Mouse (Mus musculus) lung, embryonic 14.5 days (tissue): ENCODE results near the gene Krtap9-3. TPM values are rescaled to one million over a fixed set of nuclear protein-coding genes. Genes with fewer than 3 reads are reported as not detected.
"Not testable (repeated sequence)": the region's sequence is repeated elsewhere in the genome, so short reads cannot be mapped to it uniquely, and the experiment has no call there.

Experiments
- ATAC-seq: fragments of 200-750 bp; cut with Nextera tagmentation; 2 replicates; pipeline ENCODE4 v1.8.0; 2017; ENCODE audit warnings: mild to moderate bottlenecking, moderate TSS enrichment, moderate library complexity; ENCODE audit not compliant: insufficient read depth
- DNase-seq: peaks from one replicate; pipeline ENCODE4 v3.0.0-alpha.2; 2015
- H3K27ac ChIP-seq: fragments of 300-500 bp; sonication (generic); 2 replicates; pipeline ENCODE4 v1.5.1; 2014; ENCODE audit warnings: low read depth, mild to moderate bottlenecking, moderate library complexity
- H3K27me3 ChIP-seq: fragments of 300-500 bp; sonication (generic); 2 replicates; pipeline ENCODE4 v1.6.1; 2014; ENCODE audit warnings: low read length, control low read depth; ENCODE audit not compliant: insufficient read depth
- H3K36me3 ChIP-seq: fragments of 300-500 bp; sonication (generic); 2 replicates; pipeline ENCODE4 v1.6.1; 2014; ENCODE audit warnings: control low read depth; ENCODE audit not compliant: insufficient read depth
- H3K4me1 ChIP-seq: fragments of 300-500 bp; sonication (generic); 2 replicates; pipeline ENCODE4 v1.6.1; 2014; ENCODE audit warnings: antibody characterized with exemption, control low read depth; ENCODE audit not compliant: insufficient read depth
- H3K4me2 ChIP-seq: fragments of 300-500 bp; sonication (generic); 2 replicates; pipeline ENCODE4 v1.6.1; 2014; ENCODE audit warnings: mild to moderate bottlenecking
- H3K4me3 ChIP-seq: fragments of 300-500 bp; sonication (generic); 2 replicates; pipeline ENCODE4 v1.5.1; 2014; ENCODE audit warnings: low read depth, low read length
- H3K9ac ChIP-seq: fragments of 300-500 bp; sonication (generic); 2 replicates; pipeline ENCODE4 v1.6.1; 2014
- H3K9me3 ChIP-seq: fragments of 300-500 bp; sonication (generic); 2 replicates; pipeline ENCODE4 v1.6.1; 2016; ENCODE audit warnings: low read depth, low read length, control low read depth
- CTCF ChIP-seq: IDR thresholded peaks from 2 replicates; pipeline ENCODE4 v1.5.1; 2016; ENCODE audit warnings: antibody characterized with exemption, low read depth
- WGBS: fragments of 180-500 bp; shearing (Covaris S2); extraction: QIAGEN DNeasy Blood & Tissue Kit; methylation state at CpG from one replicate; pipeline ENCODE4 v1.1.7; 2014; 5-methylcytosine and 5-hydroxymethylcytosine counted together
- polyA plus RNA-seq: library from polyadenylated mRNA; unstranded; fragments of >200 nt; fragmentation: Nextera tagmentation; extraction: Ambion mirVana; gene quantifications from 2 replicates; pipeline ENCODE4 v1.2.1, GENCODE M21; 2014

Gene Krtap9-3
- not detected in 2 replicates for polyA plus RNA-seq

GRCm38 (mm10) chr11:99597742-99598141, at the start of gene Krtap9-3:
TSS of gene Krtap9-3 (minus strand) at chr11:99598105.
- H3K9me3 ChIP-seq, H3K4me1 ChIP-seq, H3K9ac ChIP-seq, H3K27me3 ChIP-seq, DNase-seq, H3K36me3 ChIP-seq, H3K27ac ChIP-seq, H3K4me3 ChIP-seq, ATAC-seq, H3K4me2 ChIP-seq: not testable (repeated sequence)
- 83% methylated on average over 6 of the region's 6 CpGs for WGBS

GRCm38 (mm10) chr11:99646444-99646843, 48.5 kb upstream of the Krtap9-3 start:
- Histone ChIP-seq H3K9ac (no peak overlapping the region), H3K36me3 (no peaks in the 10 kb centered on the region), H3K4me2 (no peak overlapping the region), H3K9me3 (no peaks in the 10 kb centered on the region), H3K27me3 (no peaks in the 10 kb centered on the region), H3K4me1 (no peaks in the 10 kb centered on the region), H3K4me3 (no peak overlapping the region), H3K27ac (no peak overlapping the region)
- no peak for DNase-seq
- no peak for TF ChIP-seq CTCF
- 84% methylated on average over 15 of the region's 15 CpGs for WGBS
- no peak for ATAC-seq

GRCm38 (mm10) chr11:99644351-99644750, 46.4 kb upstream of the Krtap9-3 start:
- Histone ChIP-seq H3K4me2 (no peak overlapping the region), H3K27me3 (no peaks in the 10 kb centered on the region), H3K27ac (no peak overlapping the region), H3K9ac (no peak overlapping the region), H3K4me1 (no peaks in the 10 kb centered on the region), H3K9me3 (no peaks in the 10 kb centered on the region), H3K36me3 (no peaks in the 10 kb centered on the region), H3K4me3 (no peak overlapping the region)
- DNase-seq (no peak), ATAC-seq (no peak)
- no peak for TF ChIP-seq CTCF
- WGBS: 73% methylated on average over 3 of the region's 3 CpGs

GRCm38 (mm10) chr11:99643635-99644139, 45.8 kb upstream of the Krtap9-3 start, which contains the start of gene Krtap4-7:
TSS of gene Krtap4-7 (minus strand) at chr11:99644089.
- H3K9ac ChIP-seq: not testable (repeated sequence)

GRCm38 (mm10) chr11:99640926-99641325, 43.0 kb upstream of the Krtap9-3 start:
- Histone ChIP-seq H3K9ac (no peak overlapping the region), H3K27ac (no peak overlapping the region), H3K4me3 (no peak overlapping the region), H3K4me2 (no peak overlapping the region), H3K9me3 (no peaks in the 10 kb centered on the region), H3K4me1 (no peaks in the 10 kb centered on the region), H3K36me3 (no peaks in the 10 kb centered on the region), H3K27me3 (no peaks in the 10 kb centered on the region)
- 27% methylated on average over 1 of the region's 1 CpGs for WGBS
- no peak for TF ChIP-seq CTCF
- no peak for ATAC-seq
- DNase-seq: no peak

More at GRCm38 (mm10) chr11:99643635-99644139, 45.8 kb upstream of the Krtap9-3 start, which contains the start of gene Krtap4-7:
- not testable (repeated sequence) for H3K4me2 ChIP-seq, H3K27me3 ChIP-seq, H3K27ac ChIP-seq, H3K4me1 ChIP-seq, H3K9me3 ChIP-seq, H3K36me3 ChIP-seq, DNase-seq, H3K4me3 ChIP-seq, ATAC-seq
- WGBS: 88% methylated on average over 9 of the region's 9 CpGs

GRCm38 (mm10) chr11:99637086-99637485, 39.2 kb upstream of the Krtap9-3 start:
- no peak overlapping the region for H3K9ac ChIP-seq
- DNase-seq (peak; percentile 37), ATAC-seq (no peak)
- no peak overlapping the region for H3K27ac ChIP-seq
- no peaks in the 10 kb centered on the region for H3K36me3 ChIP-seq
- H3K27me3 ChIP-seq: no peaks in the 10 kb centered on the region
- no peaks in the 10 kb centered on the region for H3K9me3 ChIP-seq
- WGBS: 71% methylated on average over 1 of the region's 1 CpGs
- H3K4me2 ChIP-seq: no peak overlapping the region
- no peaks in the 10 kb centered on the region for H3K4me1 ChIP-seq
- H3K4me3 ChIP-seq: no peak overlapping the region
- no peak for TF ChIP-seq CTCF

- 41% methylated on average over 8 of the region's 8 CpGs for WGBS
- no peak within 1 kb of the TSS for H3K9ac ChIP-seq
- H3K4me3 ChIP-seq: no peak within 1 kb of the TSS
- no peaks in the 10 kb centered on the region for H3K27me3 ChIP-seq
- ATAC-seq (no peak), DNase-seq (no peak)
- H3K36me3 ChIP-seq: no peaks in the 10 kb centered on the region
- H3K9me3 ChIP-seq: no peaks in the 10 kb centered on the region
- no peak for TF ChIP-seq CTCF
- no peaks in the 10 kb centered on the region for H3K4me1 ChIP-seq
- H3K4me2 ChIP-seq: no peak within 1 kb of the TSS
- no peak within 1 kb of the TSS for H3K27ac ChIP-seq
Measured at GRCm38 (mm10) chr11:99634653-99635134, 36.8 kb upstream of the Krtap9-3 start, which contains the start of gene Krtap4-2. TSS of gene Krtap4-2 (minus strand) at chr11:99635084.

- H3K4me3 ChIP-seq: no peak overlapping the region
- H3K9ac ChIP-seq: no peak overlapping the region
- ATAC-seq (no peak), DNase-seq (no peak)
- no peaks in the 10 kb centered on the region for H3K36me3 ChIP-seq
- TF ChIP-seq CTCF: no peak
- no peaks in the 10 kb centered on the region for H3K9me3 ChIP-seq
- H3K27me3 ChIP-seq: no peaks in the 10 kb centered on the region
- WGBS: 69% methylated on average over 2 of the region's 2 CpGs
- H3K4me2 ChIP-seq: no peak overlapping the region
- no peak overlapping the region for H3K27ac ChIP-seq
- no peaks in the 10 kb centered on the region for H3K4me1 ChIP-seq
Measured at GRCm38 (mm10) chr11:99633293-99633692, 35.4 kb upstream of the Krtap9-3 start.
